Mouse (Mus musculus) megakaryocyte, embryonic 14.5 days (primary cell): ENCODE data around the gene Figla.

Experiments used
- FLI1 ChIP-seq: IDR thresholded peaks from 2 replicates; pipeline ENCODE4 v1.6.1; 2012; ENCODE audit warnings: low read length, inconsistent platforms, mixed read lengths
- GATA1 ChIP-seq: IDR thresholded peaks from 3 replicates; pipeline ENCODE4 v1.6.1; 2012; ENCODE audit warnings: mixed read lengths, low read length, inconsistent platforms, borderline replicate concordance

- TF ChIP-seq FLI1 (no peak), GATA1 (no peak)
Measured at GRCm38 (mm10) chr6:85969889-85970288, 46.1 kb upstream of the Figla start.
